Mouse (Mus musculus): ENCODE results near the gene Rfx7.

GRCm38 (mm10) chr9:72537086-72537485 is 5.0 kb downstream of the Rfx7 start:
- TF ChIP-seq EP300 (IDR thresholded peaks at IDR 0.05; ENCODE audit: insufficient read depth, low read depth, low read length) (no peak), CTCF (IDR thresholded peaks at IDR 0.05; ENCODE audit: low read depth, low read length) (no peak), POLR2A (IDR thresholded peaks at IDR 0.05; ENCODE audit: insufficient read depth, low read length) (no peak)
